Mouse (Mus musculus) gastrocnemius, postnatal 25 days (tissue): ENCODE measurements around the gene 2410004P03Rik. TPM values are rescaled to one million over a fixed set of nuclear protein-coding genes. Genes with fewer than 3 reads are reported as not detected.
A peak's percentile ranks its signal among the peaks of the same experiment; 100 is the strongest.
"Not testable (repeated sequence)": the region's sequence is repeated elsewhere in the genome, so short reads cannot be mapped to it uniquely, and the experiment has no call there.

Experiments used
- DNase-seq: peaks from one replicate; pipeline ENCODE4 v3.0.0; 2022
- total RNA-seq, 2 experiments: library from RNA; stranded (reverse); gene quantifications; 1 replicate in 1 of 2; 2 replicates in 1 of 2; pipeline ENCODE4 v1.2.3; 2021

2410004P03Rik gene
- total RNA-seq, 2 experiments from 2014 or later, result not detected

DNA sequence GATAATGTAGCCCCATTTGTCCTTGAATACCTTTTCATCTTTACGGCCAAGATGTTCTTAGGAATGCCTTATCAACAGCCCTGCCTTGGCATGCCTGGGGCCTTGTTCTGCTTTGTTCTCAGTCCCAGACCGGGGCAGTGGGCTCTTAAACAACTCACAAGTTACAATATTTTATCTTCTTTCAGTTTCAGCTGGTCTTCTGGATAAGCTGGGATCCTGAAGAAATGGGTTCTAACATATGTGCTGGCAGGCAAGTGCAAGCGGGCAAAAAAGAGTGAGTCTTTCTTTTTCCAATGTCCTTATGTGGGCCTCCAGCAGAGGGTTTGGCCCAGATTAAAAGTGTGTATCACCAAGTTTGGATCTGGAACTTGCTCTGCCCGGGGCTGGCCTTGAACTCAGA lies 9.6 kb upstream of the 2410004P03Rik start:
- not testable (repeated sequence) for DNase-seq

DNA sequence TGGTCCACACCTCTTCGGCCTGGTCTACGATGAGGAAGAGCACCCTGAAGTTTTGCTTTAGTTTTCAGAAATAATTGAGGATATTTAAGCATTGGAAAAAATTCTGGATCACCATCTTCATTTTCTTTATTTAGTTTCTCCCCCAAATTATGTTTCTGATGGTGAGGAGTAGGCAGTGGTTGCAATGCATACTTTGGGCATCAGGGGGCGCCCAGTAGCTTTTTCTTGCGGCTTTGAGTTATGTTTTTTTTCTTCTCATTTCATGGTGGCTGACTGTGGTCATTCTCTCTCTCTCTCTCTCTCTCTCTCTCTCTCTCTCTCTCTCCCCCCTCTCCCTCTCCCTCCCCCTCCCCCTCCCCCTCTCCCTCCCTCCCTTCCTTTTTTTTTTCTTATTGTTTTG lies 6.9 kb upstream of the 2410004P03Rik start:
- DNase-seq, result no peak

DNA sequence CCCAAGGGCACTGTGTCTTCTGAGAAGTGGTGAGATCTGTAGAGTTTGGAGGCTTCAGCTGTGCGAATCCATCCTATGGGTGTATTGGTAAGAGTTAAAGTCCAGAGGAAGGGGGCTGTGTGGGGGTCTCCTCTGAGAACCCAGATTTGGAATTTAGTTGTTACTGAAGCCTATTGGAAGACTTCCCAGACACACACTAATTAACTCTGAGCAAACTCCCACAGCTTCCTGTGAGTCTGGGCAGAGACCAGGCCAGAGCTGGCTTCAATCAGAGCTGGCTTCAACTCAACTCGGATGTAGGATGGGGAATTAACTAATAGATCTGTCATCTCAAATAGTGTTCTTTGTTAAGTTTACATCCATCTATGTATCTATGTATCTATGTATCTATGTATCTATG lies 4.2 kb upstream of the 2410004P03Rik start:
- no peak for DNase-seq

DNA sequence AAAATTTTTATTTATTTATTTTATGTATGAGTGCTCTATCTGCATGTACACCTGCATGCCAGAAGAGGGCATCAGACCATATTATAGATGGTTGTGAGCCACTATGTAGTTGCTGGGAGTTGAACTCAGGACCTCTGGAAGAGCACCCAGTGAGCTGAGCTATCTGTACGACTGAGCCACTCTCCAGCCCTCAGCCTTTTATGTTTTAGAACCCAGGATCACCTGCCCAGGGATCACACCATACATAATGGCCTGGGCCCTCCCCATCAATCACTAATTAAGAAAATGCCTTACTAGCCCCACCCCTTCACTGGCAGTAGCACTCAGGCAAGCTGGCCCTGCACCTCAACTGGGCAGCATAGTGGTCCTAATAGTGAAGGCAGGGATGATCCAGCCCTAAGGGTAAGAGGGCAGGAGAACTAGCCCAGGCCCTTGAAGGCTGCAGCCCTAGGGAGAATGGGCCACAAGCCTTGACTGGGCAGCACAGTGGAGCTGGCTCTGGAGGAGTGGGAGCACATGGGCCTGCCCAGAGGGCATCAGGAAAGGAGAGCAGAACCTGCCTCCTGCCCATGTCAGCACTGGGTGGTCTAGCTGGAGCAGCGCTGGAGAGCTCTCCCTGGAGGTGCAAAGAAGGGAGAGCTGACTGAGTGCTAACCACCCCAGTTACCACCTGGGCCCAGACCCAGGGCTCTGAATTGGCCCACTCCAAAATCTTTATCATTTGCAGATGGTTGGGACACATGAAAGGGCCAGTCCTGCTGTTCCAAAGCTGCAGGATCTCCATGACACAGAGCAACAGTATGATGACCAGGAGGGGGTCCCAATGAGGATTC lies 756 bp upstream of the 2410004P03Rik start:
- no peak for DNase-seq

DNA sequence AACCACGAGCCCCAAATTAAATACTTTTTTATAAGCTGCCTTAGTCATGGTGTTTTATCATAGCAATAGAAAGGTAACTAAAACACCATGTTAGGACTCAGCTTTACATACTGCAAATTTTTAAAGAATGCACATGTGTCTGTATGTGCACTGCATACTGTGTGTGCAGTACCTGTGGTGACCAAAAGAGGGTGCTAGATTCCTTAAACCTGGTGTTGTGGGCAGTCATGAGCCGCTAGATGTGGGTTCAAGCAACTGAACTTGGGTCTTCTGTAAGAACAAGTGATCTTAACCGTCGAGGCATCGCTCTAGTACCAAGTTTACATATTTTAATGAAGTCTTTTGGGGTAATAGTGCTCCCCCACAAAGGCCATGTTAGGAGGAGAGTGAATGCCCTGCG lies 2.1 kb downstream of the 2410004P03Rik start:
- no peak for DNase-seq

DNA sequence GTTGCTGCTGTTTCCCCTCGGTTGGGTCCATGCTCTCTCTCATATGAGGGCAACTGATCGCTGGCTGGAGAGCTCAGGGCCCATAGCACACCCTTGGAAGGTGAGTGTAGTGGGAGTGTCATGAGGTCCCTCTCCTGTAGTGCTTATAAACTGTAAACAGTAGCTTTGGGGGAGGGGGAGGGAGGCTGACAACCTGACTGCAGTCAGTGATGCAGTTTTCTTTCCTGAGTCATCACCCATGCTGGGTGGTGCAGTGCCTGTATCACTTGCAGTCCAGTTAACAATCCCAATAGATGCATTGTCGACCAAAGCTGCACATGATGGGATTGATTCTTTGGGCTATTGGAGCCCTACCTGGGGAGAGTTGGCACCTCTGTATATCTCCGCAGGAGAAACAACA lies 10.3 kb downstream of the 2410004P03Rik start:
- DNase-seq, result no peak

DNA sequence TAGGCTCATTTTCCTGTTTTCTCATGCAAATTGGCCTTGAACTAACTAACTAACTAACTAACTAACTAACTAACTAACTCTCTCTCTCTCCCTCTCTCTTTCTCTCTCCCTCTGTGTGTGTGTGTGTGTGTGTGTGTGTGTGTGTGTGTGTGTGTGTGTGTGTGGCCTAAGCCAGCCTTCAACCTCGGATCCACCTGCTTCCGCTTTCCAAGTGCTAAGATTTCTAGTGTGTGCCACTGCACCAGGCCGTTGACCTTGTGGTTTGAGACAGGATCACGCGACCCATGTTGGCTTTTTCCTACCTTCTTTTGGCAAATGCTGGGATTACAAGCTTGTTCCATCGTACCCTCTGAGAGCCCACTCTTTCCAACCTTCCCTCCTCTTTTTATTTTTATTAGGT lies 10.9 kb downstream of the 2410004P03Rik start:
- DNase-seq, result no peak

DNA sequence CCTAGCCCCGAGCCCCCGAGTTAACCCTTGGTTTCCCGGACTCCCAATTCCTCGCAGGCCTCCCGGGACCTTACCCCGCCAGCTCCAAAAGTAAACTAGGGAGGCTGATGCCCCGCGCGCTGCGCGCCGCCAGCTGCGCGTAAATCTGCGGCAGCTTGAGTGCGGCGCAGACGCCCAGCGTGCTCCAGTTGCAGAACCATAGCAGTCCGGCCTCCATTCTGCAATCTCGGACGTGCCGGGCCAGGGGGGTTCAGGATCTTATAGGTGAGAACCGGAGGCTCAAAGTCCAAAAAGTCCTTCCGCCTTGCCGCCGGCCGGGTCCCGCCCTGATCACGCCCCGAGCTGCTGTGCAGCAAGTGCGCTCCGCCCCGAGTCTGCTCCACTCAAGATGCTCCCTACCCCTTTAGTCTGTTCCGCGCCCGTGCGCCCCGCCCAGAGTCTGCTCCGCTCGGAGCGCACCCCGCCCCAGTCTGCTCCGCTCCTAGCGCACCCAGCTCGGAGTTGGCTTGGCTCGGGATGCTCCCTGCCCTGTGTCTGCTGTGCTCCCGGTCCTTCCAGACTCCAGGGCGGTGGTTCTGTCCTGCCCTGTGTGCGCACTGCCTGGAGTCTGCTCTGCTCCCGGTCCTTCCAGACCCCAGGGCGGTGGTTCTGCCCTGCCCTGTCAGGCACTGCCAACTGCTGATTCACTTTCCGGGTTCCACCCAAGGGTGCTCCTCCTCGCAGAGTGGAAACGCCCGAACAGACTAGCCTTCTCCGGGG lies 11.6 kb downstream of the 2410004P03Rik start, which contains the start of gene Pqlc3:
TSS of gene Pqlc3 (minus strand) at position 670 of the 759 bp plus-strand sequence.
- peak; percentile 87 for DNase-seq

DNA sequence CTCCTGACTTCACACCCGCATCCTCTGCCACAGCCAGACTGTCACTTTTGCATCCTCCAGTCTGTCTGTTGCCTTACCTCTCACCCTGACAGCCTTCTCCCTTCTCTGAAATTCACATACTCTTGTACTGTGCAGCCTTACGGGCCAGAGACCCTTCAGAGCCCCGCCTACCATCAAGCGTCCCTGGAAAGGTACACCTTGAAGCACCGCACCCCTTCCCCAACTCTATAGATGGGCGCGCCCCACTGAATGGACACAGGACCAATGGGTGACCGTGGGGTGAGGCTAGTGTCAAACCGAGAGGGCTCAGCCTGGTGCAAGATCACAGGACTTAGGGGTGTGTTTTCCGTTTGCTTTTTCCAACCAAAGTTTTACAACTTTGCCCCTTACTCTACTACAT lies 12.4 kb downstream of the 2410004P03Rik start:
- DNase-seq, result no peak

DNA sequence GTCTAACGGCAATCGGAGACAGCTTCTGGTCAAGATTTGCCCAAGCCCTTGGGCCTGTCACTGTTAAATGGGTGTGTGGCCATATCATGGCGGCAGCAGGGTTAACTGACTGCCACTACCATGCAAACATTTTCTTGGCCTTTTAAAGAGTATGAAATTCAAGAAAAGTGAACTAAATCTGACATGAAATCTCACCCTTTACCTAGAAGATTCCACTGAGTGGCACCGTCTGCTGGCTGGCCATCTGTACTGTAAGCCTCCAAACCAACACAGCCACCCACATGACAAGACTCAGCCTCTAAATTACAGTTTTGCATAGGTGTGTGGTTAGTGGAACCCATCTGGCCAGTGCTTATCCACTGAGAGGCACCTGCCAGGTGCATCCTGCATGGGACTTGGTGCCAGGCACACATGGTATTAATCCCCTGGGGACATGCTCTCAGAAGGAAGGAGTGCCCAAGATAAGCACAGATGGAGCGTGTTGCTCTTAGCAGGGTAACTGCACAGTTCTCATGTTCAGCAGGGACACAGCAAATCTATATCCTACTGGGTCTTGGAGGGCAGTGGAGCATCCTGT lies 14.6 kb downstream of the 2410004P03Rik start:
- DNase-seq, result no peak

DNA sequence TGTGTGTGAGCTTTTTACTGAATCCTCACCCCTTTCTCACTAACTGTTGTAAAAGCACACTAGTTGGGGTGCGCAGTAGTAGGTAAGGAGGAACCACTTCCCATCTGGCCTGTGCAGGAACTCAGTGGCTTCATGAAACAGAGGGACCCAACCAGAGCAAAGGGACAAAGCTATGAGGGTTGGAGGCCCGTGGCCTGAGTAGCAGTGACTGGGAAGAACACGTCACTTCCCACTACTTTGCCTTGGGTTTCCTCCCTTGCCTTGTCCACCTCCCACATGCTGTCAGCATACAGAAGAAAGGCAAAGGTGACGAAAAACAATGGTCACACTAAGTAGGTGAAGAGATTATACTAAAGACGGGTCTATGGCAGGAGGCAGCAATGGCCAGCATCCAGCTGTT lies 15.2 kb downstream of the 2410004P03Rik start:
- no peak for DNase-seq

DNA sequence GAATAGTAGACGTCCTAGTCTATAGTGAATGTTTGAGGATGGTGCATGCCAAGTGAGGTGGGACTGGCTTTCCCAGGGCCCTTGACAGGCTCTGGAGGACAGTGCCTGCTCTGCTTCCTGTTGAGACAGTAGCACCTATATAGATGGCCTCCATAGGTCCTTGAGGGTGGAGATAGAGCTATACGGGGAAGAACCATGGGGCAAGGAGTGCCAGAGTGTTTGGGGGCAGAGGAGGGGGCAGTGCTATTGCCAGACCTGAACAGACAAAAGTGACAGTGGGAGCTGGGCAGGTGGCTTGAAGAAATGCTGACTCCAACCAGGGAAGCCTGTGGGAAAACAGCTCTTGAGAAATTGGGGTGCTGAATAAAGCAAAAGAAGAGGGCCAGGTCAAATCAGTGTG lies 17.2 kb downstream of the 2410004P03Rik start:
- DNase-seq, result no peak

DNA sequence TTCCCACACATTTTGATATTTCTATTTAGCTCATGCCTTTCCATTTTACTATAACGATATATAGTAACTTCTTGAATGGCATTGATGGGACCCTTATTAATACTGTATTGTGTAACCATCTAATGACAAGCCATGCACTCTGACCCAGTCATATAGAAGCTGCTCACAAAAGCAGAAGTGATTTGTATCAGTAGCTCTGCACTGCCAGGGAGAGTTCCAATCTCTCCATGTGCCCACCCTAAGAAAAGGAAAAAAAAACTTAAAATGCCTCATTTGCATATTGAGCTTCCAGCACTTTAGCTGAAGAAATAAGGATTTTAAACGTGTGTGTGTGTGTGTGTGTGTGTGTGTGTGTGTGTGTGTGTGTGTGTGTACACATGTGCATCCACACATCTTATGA lies 19.2 kb downstream of the 2410004P03Rik start:
- no peak for DNase-seq

DNA sequence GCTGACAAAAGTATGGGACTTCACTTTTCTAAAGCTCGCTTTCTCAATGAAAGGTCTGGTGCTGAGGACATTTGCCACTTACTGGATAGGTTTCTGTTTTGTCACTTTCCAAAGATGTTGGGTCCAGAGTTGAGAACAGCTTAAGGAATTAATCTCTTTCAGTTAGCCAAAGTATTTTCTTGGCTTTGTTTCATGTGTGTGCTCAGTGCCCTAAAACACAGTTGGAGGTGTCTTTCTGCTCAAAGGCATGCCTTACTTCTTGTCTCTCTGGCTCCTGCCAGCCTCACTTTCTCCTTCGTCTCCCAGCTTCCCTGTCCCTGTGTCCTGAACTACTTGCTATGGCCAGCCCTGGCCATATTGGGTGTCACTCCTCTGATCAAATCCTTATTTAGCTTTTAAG lies 20.2 kb downstream of the 2410004P03Rik start:
- no peak for DNase-seq

DNA sequence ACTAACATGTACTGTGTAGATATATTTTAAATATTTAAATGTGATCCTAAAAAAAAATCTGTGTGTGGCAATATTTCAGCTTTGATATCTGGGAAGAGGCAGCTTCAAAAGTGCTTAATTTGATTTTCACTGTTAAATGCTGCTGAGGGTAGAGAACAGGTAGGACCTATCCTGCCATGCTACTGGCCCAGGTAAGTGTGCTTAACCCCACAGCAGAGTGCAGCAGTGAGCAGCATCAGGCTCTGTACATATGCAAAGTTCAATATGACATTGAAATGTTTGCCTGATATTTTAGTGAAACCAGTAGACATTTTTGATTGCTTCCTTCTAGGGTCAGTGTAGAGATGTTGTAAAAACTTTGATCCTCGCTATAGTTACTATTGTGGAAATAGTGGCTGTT lies 25.7 kb downstream of the 2410004P03Rik start:
- DNase-seq, result no peak

DNA sequence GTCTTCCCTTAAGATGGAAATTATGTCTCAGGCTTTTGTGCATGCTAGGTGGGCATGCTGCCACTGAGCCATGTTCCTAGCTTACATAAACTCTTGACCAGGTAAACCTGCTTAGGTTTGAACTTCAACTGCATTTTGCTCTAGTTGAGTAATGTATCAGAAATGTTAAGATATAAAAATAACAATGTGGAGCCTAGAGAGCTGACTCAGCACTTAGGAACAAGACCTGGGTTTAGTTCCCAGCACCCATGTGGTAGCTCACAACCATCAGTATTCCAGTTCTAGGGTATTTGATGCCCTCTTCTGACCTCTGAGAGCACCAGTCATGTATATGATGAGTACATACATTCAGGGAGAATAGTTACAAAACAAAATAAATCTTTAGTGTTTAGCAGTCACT lies 34.4 kb downstream of the 2410004P03Rik start:
- no peak for DNase-seq

DNA sequence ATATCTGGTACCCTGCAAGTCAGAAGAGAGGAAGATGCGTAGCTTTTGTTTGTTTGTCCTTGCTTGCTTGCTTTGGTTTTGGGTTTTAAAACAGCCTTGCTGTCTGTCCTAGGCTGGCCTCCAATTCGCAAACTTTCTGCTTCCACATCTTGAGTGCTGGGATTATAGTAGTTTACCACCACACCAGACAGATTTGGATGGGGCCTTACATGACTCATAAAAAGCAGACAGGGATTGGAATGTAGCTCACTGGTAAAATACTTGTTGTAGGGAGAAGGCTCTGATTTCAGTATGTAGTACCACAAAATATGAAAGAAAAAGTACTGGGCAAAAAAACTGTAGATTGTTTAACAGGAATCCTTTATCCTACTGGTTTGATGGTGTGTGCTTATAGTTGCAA lies 44.7 kb downstream of the 2410004P03Rik start:
- no peak for DNase-seq

DNA sequence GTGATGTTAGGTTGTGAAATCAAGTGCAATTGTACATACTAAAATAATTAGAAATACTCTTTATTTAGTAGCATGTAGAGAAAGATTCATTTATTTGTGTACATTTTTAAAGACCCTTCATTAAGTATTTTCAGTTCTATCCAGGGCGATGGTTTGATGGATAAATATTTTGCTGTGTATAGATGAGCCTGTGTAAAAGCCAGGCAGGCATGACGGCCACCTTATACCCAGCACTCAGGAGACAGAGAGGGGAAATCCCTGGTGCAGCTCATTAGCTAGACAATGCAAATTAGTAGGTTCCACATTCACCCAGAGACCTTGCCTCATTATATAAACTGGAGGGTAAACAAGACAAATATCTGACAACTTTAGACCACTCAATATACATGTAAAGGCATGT lies 48.2 kb downstream of the 2410004P03Rik start:
- no peak for DNase-seq

DNA sequence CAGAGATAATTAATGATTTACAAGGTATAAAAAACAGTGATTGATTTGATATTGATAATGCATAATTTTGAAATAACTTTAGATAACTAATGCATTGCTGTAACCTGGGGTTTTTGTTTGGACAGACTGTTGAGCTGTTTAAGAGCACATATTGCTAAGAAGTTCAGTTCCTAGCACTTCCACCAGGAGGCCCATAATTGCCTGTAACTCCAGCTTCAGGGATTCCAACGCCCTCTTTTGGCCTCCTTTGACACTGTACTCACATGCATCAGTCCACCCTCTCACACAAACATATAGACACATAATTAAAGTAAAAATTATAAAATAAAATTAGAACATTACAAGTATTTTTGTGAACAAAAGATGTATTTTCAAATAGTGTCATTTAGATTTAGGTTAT lies 52.7 kb downstream of the 2410004P03Rik start:
- DNase-seq, result no peak
